Mouse (Mus musculus) splenic B cell, adult 2 months (primary cell): ENCODE data around the gene Uvrag.

Source experiments
- DNase-seq: peaks from one replicate; pipeline ENCODE4 v3.0.0-alpha.2; 2011; ENCODE audit warnings: low read depth, low spot score
- H3K27me3 ChIP-seq: 2 replicates; pipeline ENCODE4 v1.6.1; 2012; ENCODE audit warnings: mild to moderate bottlenecking, low read length, moderate library complexity, mixed read lengths; ENCODE audit not compliant: control insufficient read depth, poor library complexity, insufficient read depth, severe bottlenecking
- H3K36me3 ChIP-seq: 2 replicates; pipeline ENCODE4 v1.6.1; 2012; ENCODE audit warnings: mild to moderate bottlenecking, low read length, moderate library complexity, mixed read lengths; ENCODE audit not compliant: control insufficient read depth, poor library complexity, insufficient read depth, severe bottlenecking

Gene Uvrag

GRCm38 (mm10) chr7:99036284-99036683 is 104.7 kb downstream of the Uvrag start:
- DNase-seq = no peak
- no peaks in the 10 kb centered on the region for H3K27me3 ChIP-seq
- 0 out of 2 replicates have a peak, but pooled peaks cover 2% of the 10 kb centered on the region for H3K36me3 ChIP-seq

GRCm38 (mm10) chr7:99034909-99035308 is 106.0 kb downstream of the Uvrag start:
- no peak for DNase-seq
- Histone ChIP-seq H3K27me3 (no peaks in the 10 kb centered on the region), H3K36me3 (peaks cover 5% of the 10 kb centered on the region; the same call in 1 of the 2 replicates)

GRCm38 (mm10) chr7:99033838-99034237 is 107.1 kb downstream of the Uvrag start:
- Histone ChIP-seq H3K36me3 (peaks cover 7% of the 10 kb centered on the region; the same call in 1 of the 2 replicates), H3K27me3 (no peaks in the 10 kb centered on the region)
- no peak for DNase-seq

- Histone ChIP-seq H3K36me3 (peaks cover 7% of the 10 kb centered on the region; the same call in 1 of the 2 replicates), H3K27me3 (no peaks in the 10 kb centered on the region)
- DNase-seq = no peak
Measured at GRCm38 (mm10) chr7:99033314-99033713, 107.6 kb downstream of the Uvrag start.

- Histone ChIP-seq H3K27me3 (no peaks in the 10 kb centered on the region), H3K36me3 (peaks cover 5% of the 10 kb centered on the region; the same call in 1 of the 2 replicates)
- DNase-seq = no peak
Measured at GRCm38 (mm10) chr7:99032051-99032450, 108.9 kb downstream of the Uvrag start.

GRCm38 (mm10) chr7:99028108-99028507 is 112.8 kb downstream of the Uvrag start:
- DNase-seq = peak; percentile 46
- Histone ChIP-seq H3K36me3 (peaks cover 8% of the 10 kb centered on the region; the same call in 1 of the 2 replicates), H3K27me3 (no peaks in the 10 kb centered on the region)

- no peak for DNase-seq
- Histone ChIP-seq H3K36me3 (peaks cover 8% of the 10 kb centered on the region; the same call in 1 of the 2 replicates), H3K27me3 (no peaks in the 10 kb centered on the region)
Measured at GRCm38 (mm10) chr7:99027185-99027584, 113.8 kb downstream of the Uvrag start.

GRCm38 (mm10) chr7:99025989-99026388 is 115.0 kb downstream of the Uvrag start:
- H3K27me3 ChIP-seq = no peaks in the 10 kb centered on the region
- DNase-seq = no peak
- peaks cover 9% of the 10 kb centered on the region; the same call in 1 of the 2 replicates for H3K36me3 ChIP-seq

GRCm38 (mm10) chr7:99025265-99025664 is 115.7 kb downstream of the Uvrag start:
- H3K36me3 ChIP-seq = peaks cover 7% of the 10 kb centered on the region; the same call in 1 of the 2 replicates
- H3K27me3 ChIP-seq = no peaks in the 10 kb centered on the region
- no peak for DNase-seq

GRCm38 (mm10) chr7:99024791-99025190 is 116.2 kb downstream of the Uvrag start:
- Histone ChIP-seq H3K27me3 (no peaks in the 10 kb centered on the region), H3K36me3 (peaks cover 7% of the 10 kb centered on the region; the same call in 1 of the 2 replicates)
- DNase-seq = no peak

- Histone ChIP-seq H3K36me3 (0 out of 2 replicates have a peak, but pooled peaks cover 5% of the 10 kb centered on the region), H3K27me3 (no peaks in the 10 kb centered on the region)
- no peak for DNase-seq
Measured at GRCm38 (mm10) chr7:99023931-99024330, 117.0 kb downstream of the Uvrag start.

GRCm38 (mm10) chr7:99021277-99021676 is 119.7 kb downstream of the Uvrag start:
- Histone ChIP-seq H3K36me3 (0 out of 2 replicates have a peak, but pooled peaks cover 5% of the 10 kb centered on the region), H3K27me3 (no peaks in the 10 kb centered on the region)
- no peak for DNase-seq

- Histone ChIP-seq H3K27me3 (no peaks in the 10 kb centered on the region), H3K36me3 (0 out of 2 replicates have a peak, but pooled peaks cover 5% of the 10 kb centered on the region)
- no peak for DNase-seq
Measured at GRCm38 (mm10) chr7:99020353-99020752, 120.6 kb downstream of the Uvrag start.

- DNase-seq = no peak
- no peaks in the 10 kb centered on the region for H3K27me3 ChIP-seq
- 0 out of 2 replicates have a peak, but pooled peaks cover 1% of the 10 kb centered on the region for H3K36me3 ChIP-seq
Measured at GRCm38 (mm10) chr7:99017224-99017844, 123.6 kb downstream of the Uvrag start.

- Histone ChIP-seq H3K36me3 (0 out of 2 replicates have a peak, but pooled peaks cover 2% of the 10 kb centered on the region), H3K27me3 (no peaks in the 10 kb centered on the region)
- no peak for DNase-seq
Measured at GRCm38 (mm10) chr7:99015914-99016313, 125.0 kb downstream of the Uvrag start.
